Mouse (Mus musculus) layer of hippocampus, adult 11-12 months (tissue): ENCODE results near the gene Ankrd24.
"Not testable (repeated sequence)": the region's sequence is repeated elsewhere in the genome, so short reads cannot be mapped to it uniquely, and the experiment has no call there.

ENCODE experiments used
- DNase-seq: peaks from one replicate; pipeline ENCODE4 v3.0.0; 2022; ENCODE audit warnings: low spot score

Ankrd24 gene

DNA sequence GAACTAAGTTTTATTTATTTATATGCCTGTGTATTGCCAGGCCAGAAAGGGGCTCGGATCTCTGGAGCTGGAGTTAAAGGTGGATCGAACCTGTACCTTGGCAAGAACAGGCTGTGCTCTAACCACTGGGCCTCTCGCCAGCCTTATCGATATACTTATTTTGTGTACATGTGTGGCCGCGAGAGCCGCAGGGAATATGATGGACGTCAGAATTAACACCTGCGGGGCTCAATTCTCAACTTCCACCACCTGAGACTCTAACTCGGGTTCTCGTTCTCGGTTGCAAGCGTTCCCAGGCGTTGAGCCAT lies 22.7 kb upstream of the Ankrd24 start:
- no peak for DNase-seq

- DNase-seq: peak; percentile 95
Observed at GRCm38 (mm10) chr10:81605974-81606751, 22.2 kb upstream of the Ankrd24 start, which contains the start of gene BC025920. Gene BC025920 (plus strand): TSS chr10:81606270.

DNA sequence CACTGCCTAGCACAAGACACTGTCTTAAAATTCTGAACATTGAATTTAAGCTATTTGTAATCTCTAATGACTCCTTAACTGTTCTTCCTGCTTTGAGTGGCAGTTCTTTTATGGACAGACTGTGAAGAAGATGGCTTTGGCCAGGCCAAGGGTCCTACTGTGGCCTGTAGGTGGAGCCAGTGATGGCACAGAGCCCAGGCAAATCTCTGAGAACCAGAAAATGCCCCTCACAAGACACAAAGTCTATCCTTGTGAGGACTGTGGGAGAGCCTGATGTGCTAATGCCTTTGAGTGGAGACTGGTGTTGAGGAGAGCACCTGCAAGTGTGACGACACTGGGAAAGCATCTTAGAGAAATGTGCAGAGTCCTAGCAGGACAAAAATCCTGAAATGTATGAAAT lies 20.0 kb upstream of the Ankrd24 start:
- DNase-seq: no peak

DNA sequence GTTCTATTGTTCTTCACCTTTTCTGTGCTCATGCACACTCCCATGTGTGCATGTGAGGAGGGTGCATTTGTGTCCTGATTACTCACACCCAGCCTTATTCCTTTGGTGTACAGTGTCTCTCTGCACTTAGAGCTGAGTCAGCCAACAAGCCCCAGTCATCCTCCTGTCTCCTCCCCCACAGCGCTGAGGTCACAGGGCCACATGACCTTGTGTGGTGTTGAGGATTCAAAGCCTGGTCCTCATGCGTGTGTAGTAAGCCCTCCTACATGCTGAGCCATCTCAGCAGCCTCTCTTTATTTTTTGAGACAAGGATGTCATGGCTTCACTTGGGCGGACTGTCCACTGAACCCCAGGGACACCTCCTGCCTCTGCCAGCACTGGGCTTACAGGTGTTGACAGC lies 15.6 kb upstream of the Ankrd24 start:
- no peak for DNase-seq

DNA sequence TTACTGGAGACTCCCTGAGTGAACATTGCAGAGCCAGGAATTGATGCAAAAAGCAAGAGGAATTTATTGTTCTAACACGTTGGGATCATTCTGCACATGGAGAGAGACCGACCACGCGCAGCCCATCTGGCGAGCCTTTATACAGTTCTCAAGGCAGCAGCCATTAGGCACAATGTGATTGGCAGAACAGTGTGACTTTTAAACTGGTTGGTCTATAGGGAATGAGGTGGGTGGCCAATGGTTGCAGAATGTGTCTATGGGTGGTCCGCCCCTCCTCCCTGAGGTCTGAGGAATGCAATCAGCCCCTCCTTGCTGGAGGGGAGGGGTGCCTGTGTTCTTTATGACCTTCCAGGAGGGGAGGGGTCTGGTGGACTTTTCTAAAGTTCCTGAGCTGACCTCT lies 12.9 kb upstream of the Ankrd24 start:
- DNase-seq: peak; percentile 54

- no peak for DNase-seq
Observed at GRCm38 (mm10) chr10:81619976-81620375, 8.4 kb upstream of the Ankrd24 start.

GRCm38 (mm10) chr10:81620786-81621185 lies 7.6 kb upstream of the Ankrd24 start:
- DNase-seq: no peak

- DNase-seq: no peak
Observed at GRCm38 (mm10) chr10:81623441-81623840, 4.9 kb upstream of the Ankrd24 start.

- no peak for DNase-seq
Observed at GRCm38 (mm10) chr10:81626101-81626993, 2.0 kb upstream of the Ankrd24 start.

GRCm38 (mm10) chr10:81626994-81627835 lies 1.1 kb upstream of the Ankrd24 start, which contains the start of gene Sirt6:
Gene Sirt6 (minus strand): TSS chr10:81627797.
- DNase-seq: peak; percentile 93

DNA sequence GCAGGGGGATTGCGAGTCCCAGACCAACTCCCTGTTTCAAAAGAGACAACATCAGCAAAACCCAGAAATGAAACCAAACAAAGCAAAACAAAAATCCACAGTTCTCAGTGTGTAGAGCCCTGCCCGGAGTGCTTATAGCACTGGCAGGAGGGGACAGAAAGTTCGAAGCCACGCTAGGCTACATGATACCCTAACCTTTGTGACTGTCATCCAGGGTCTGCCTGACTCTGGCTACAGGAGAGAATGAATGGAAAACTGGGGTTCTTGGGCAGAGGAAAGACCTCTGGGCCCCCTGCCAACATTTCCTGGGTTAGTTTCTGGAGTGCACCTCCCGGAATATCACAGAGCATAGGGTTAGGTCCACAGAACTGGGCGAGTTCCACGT lies 512 bp upstream of the Ankrd24 start:
- peak; percentile 51 for DNase-seq

DNA sequence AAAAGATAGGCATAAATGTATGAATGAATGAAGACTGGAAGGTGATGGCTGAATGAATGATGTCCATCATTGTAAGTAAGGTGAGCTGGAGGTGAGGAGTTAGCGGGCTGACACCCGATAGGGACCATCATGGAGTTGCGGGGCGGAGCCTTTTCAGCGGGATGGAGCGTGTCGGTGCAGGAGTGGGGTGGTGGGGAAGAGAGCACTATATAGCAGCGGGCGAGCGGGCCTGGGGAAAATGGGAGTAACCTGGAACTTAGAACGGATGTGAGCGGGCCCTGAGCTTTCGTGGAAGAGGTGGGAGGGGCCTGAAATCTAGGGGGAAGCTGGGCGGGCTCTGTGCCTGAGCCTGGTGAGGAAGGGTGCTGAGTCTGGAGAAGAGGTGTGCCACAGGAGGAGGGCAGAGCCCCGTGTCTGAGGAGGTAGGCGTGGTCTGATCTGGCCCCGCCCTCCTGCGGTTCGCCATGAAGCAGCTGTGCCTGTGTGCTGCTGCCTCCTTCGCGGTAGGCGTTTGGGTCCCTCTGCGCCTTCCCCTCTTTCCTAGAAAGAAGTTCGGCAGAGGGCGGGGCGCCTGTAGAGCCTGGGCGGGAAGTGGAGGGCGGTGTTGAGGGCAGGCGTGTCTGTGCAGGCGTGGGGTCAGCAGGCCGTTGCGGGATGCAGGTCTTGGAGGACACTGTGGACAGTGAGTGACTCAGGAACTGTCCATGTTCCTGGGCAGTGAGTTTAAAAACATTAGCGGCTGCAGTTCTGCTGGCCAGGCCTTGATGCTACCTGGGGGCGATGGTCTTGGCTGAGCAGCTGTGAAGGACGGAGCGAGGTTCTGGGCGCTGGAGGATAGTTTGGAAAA lies 5.1 kb downstream of the Ankrd24 start:
- DNase-seq: peak; percentile 78

- DNase-seq: no peak
Observed at GRCm38 (mm10) chr10:81636338-81636737, 8.0 kb downstream of the Ankrd24 start.

DNA sequence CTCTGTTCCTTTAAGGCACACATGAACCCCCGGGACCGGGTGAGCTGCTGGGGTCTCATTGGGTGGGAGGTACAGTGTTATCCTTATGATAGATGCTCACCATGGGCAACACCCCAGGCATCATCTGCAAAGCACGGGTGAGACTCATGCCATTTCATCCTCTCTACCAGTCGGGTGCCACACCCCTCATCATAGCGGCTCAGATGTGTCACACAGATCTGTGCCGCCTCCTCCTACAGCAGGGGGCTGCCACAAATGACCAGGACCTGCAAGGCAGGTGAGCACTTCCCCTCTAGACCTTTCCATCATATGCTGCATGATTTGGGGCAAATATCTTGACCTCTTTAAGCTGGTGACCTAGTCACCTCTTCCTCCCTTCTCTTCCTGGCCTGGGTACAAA lies 9.8 kb downstream of the Ankrd24 start:
- DNase-seq: no peak

DNA sequence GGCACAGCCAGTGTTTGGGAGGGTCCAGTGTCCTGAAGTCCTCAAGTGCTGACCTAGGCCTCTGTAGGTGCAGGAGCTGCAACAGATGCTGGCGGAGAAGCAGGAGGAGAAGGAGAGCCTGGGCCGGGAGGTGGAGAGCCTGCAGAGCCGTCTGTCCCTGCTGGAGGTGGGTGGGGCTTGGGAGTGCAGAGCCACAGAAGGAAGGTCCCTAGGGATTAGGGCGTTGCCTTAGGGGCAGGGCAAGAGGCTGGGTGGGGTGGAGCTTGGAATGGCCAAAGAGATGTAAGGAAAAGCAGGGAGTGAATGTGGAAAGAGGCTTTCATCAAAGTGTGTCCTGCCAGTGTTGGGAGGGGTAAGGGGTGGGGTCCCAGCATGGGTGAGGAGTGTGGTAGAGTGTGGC lies 12.5 kb downstream of the Ankrd24 start:
- DNase-seq: not testable (repeated sequence)

GRCm38 (mm10) chr10:81641566-81641965 lies 13.2 kb downstream of the Ankrd24 start:
- no peak for DNase-seq

DNA sequence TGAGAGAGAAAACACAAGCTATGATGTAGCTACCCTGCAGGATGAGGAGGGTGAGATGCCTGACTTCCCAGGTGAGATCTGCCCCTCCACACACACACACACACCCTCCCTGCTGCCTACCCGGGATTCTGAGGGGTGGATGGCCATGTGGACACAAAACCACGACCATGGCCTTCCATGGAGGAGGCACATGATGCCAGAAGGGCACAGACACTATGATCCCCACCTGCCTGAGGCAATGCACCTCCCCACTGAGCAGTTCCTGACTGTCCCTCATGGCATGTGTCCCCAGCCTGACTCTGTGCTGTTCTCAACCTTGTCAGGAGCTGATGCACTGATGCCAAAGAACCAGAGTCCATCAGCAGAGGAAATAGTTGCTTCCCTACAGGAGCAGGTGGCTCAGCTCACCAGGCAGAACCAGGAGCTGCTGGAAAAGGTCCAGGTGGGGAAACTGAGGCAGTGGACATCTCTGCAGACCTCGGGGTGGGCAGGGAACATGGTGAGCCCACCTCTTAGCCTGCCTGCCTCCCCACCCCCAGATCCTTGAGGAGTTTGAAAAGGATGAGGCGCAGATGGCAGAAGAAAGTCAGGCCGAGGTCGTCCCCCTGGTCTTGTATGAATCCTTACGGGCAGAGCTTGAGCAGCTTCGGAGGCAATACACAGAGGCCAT lies 13.8 kb downstream of the Ankrd24 start:
- DNase-seq: no peak

DNA sequence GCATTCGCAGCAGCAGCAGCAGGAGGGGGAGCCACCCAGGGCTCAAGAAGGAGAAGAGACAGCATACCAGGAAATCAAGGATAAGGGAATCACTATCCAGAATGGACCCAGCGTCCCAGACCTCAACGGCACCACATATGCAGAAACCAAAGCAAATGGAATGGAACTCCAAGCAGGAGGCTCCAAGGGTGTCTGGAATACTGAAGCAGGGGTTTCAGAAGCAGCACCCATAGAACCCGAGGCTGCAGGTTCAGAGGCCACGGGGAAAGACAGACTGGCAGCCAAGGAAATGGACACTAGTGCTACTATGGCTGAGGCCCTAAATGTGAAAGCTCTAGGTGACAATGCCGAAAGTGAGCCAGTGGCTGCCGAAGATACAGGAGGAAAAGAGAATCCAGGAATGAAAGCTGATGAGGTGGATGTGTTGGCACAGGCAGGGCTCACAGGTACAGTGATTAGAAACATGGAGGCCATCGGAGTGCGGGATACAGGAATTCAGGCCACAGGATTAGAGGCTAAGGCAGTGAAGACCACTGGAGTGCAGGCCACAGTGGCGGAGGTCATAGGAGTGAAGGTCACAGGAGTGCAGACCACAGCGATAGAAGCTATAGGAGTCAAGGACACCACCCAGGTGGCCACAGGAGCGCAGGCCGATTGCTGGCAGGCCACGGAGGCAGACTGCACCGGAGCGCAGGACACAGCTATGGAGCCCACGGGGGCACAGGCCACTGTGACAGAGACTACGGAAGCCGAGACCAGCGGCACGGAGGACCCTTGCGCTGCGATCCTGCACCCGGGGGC lies 14.5 kb downstream of the Ankrd24 start:
- no peak for DNase-seq

GRCm38 (mm10) chr10:81643449-81644055 lies 15.2 kb downstream of the Ankrd24 start:
- peak; percentile 95 for DNase-seq
